Mouse (Mus musculus) intestine, embryonic 15.5 days (tissue): ENCODE results near the gene Fam205a3. TPM values are rescaled to one million over a fixed set of nuclear protein-coding genes. Genes with fewer than 3 reads are reported as not detected.
"Not testable (repeated sequence)": the region's sequence is repeated elsewhere in the genome, so short reads cannot be mapped to it uniquely, and the experiment has no call there.

ENCODE experiments used
- ATAC-seq: fragments of 200-750 bp; cut with Nextera tagmentation; 2 replicates; pipeline ENCODE4 v1.8.0; 2017; ENCODE audit warnings: moderate TSS enrichment, moderate library complexity
- H3K27ac ChIP-seq: fragments of 300-500 bp; sonication (generic); 2 replicates; pipeline ENCODE4 v1.5.1; 2015; ENCODE audit warnings: mild to moderate bottlenecking, inconsistent platforms
- H3K27me3 ChIP-seq: fragments of 300-500 bp; sonication (generic); replicated peaks from 2 replicates; pipeline ENCODE4 v1.6.1; 2015; ENCODE audit warnings: inconsistent platforms
- H3K36me3 ChIP-seq: fragments of 300-500 bp; sonication (generic); 2 replicates; pipeline ENCODE4 v1.6.1; 2015; ENCODE audit warnings: inconsistent platforms
- H3K4me1 ChIP-seq: fragments of 300-500 bp; sonication (generic); replicated peaks from 2 replicates; pipeline ENCODE4 v1.6.1; 2015; ENCODE audit warnings: inconsistent platforms
- H3K4me2 ChIP-seq: fragments of 300-500 bp; sonication (generic); replicated peaks from 2 replicates; pipeline ENCODE4 v1.6.1; 2015; ENCODE audit warnings: mild to moderate bottlenecking, inconsistent platforms
- H3K4me3 ChIP-seq: fragments of 300-500 bp; sonication (generic); replicated peaks from 2 replicates; pipeline ENCODE4 v1.5.1; 2015; ENCODE audit warnings: inconsistent platforms
- H3K9ac ChIP-seq: fragments of 300-500 bp; sonication (generic); 2 replicates; pipeline ENCODE4 v1.6.1; 2015; ENCODE audit warnings: inconsistent platforms
- H3K9me3 ChIP-seq: fragments of 300-500 bp; sonication (generic); 2 replicates; pipeline ENCODE4 v1.6.1; 2016; ENCODE audit warnings: inconsistent platforms
- WGBS: fragments of 180-500 bp; shearing (Covaris S2); methylation state at CpG from one replicate; pipeline ENCODE4 v1.1.7; 2015; 5-methylcytosine and 5-hydroxymethylcytosine counted together
- polyA plus RNA-seq: library from polyadenylated mRNA; unstranded; fragments of >200 nt; fragmentation: Nextera tagmentation; extraction: Ambion mirVana; gene quantifications from 2 replicates; pipeline ENCODE4 v1.2.1, GENCODE M21; 2015

Gene Fam205a3
- not detected in 2 replicates for polyA plus RNA-seq

DNA sequence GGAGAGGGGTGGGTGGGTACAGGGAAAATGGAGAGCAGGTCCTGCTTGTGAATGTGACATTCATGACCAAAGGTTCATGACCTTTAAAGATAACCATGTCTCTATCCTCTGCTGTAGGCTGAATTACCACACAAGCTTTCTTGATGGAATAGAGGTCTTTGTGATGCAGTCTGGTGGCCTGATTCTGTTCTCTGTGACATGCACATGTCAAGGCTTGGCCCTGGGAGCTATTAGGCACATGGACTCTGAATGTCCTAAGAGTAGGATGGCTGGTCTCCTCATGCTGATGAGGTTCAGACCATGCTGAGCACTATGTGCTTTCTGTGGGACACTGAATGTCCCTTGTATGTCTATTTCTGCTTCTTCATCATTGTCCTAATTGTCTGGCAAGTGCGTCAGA is at the start of gene Fam205a3:
Fam205a3 (plus strand) TSS at position 301 of the 400 bp plus-strand sequence.
- not testable (repeated sequence) for H3K36me3 ChIP-seq, H3K9me3 ChIP-seq, H3K9ac ChIP-seq, H3K4me1 ChIP-seq, H3K4me2 ChIP-seq, H3K27me3 ChIP-seq, H3K4me3 ChIP-seq, ATAC-seq, H3K27ac ChIP-seq
- WGBS: no CpG with 5 or more reads among the region's 1 CpGs

- H3K4me2 ChIP-seq, H3K9ac ChIP-seq, H3K27ac ChIP-seq, H3K4me1 ChIP-seq, ATAC-seq, H3K4me3 ChIP-seq, H3K27me3 ChIP-seq, H3K9me3 ChIP-seq, H3K36me3 ChIP-seq: not testable (repeated sequence)
- no CpG with 5 or more reads among the region's 18 CpGs for WGBS
Observed at GRCm38 (mm10) chr4:42293967-42294366, 24.2 kb upstream of the Fam205a3 start, which contains the start of gene Gm21953. Gene Gm21953 (plus strand): TSS chr4:42294267.

Other genes starting within 250 kb of the Fam205a3 start
- gene Gm3893, start 227.1 kb upstream of the Fam205a3 start, polyA plus RNA-seq: not detected in 2 replicates
- gene Gm13304, start 203.5 kb upstream of the Fam205a3 start, polyA plus RNA-seq: 13.7 TPM in 1 of 2 replicates, not detected in the other
- not detected in 2 replicates for gene Gm13306, start 164.9 kb upstream of the Fam205a3 start, polyA plus RNA-seq
- gene Gm13305, start 149.7 kb upstream of the Fam205a3 start, polyA plus RNA-seq: not detected in 2 replicates
- gene Gm10600, start 77.7 kb upstream of the Fam205a3 start, polyA plus RNA-seq: not detected in 2 replicates
- not detected in 2 replicates for gene Ccl21b, start 62.6 kb upstream of the Fam205a3 start, polyA plus RNA-seq
- gene Gm21953, start 24.1 kb upstream of the Fam205a3 start, polyA plus RNA-seq: not detected in 2 replicates
- not detected in 2 replicates for gene Gm21586, start 121.0 kb downstream of the Fam205a3 start, polyA plus RNA-seq
- not detected in 2 replicates for gene Gm2163, start 148.4 kb downstream of the Fam205a3 start, polyA plus RNA-seq
- gene Fam205a2, start 209.8 kb downstream of the Fam205a3 start, polyA plus RNA-seq: not detected in 2 replicates